Mouse (Mus musculus) heart, embryonic 13.5 days (tissue): Measurements from ENCODE around the gene Ube2o. TPM values are rescaled to one million over a fixed set of nuclear protein-coding genes. Genes with fewer than 3 reads are reported as not detected.
"Not testable (repeated sequence)": the region's sequence is repeated elsewhere in the genome, so short reads cannot be mapped to it uniquely, and the experiment has no call there.

Experiments
- ATAC-seq: fragments of 200-750 bp; cut with Nextera tagmentation; 2 replicates; pipeline ENCODE4 v1.8.0; 2017; ENCODE audit warnings: moderate TSS enrichment; ENCODE audit not compliant: insufficient number of reproducible peaks, low FRiP score, low TSS enrichment; ENCODE audit errors: extremely low read depth
- H3K27ac ChIP-seq: fragments of 300-500 bp; sonication (generic); replicated peaks from 2 replicates; pipeline ENCODE4 v1.5.1; 2015; ENCODE audit warnings: moderate library complexity, mild to moderate bottlenecking, inconsistent platforms
- H3K27me3 ChIP-seq: fragments of 300-500 bp; sonication (generic); replicated peaks from 2 replicates; pipeline ENCODE4 v1.6.1; 2015; ENCODE audit warnings: mild to moderate bottlenecking, inconsistent platforms
- H3K36me3 ChIP-seq: fragments of 300-500 bp; sonication (generic); 2 replicates; pipeline ENCODE4 v1.6.1; 2015; ENCODE audit warnings: mild to moderate bottlenecking, inconsistent platforms
- H3K4me1 ChIP-seq: fragments of 300-500 bp; sonication (generic); 2 replicates; pipeline ENCODE4 v1.6.1; 2015; ENCODE audit warnings: inconsistent platforms
- H3K4me2 ChIP-seq: fragments of 300-500 bp; sonication (generic); 2 replicates; pipeline ENCODE4 v1.6.1; 2015; ENCODE audit warnings: inconsistent platforms, mild to moderate bottlenecking, moderate library complexity
- H3K4me3 ChIP-seq: fragments of 300-500 bp; sonication (generic); 2 replicates; pipeline ENCODE4 v1.5.1; 2015; ENCODE audit warnings: moderate library complexity, mild to moderate bottlenecking, inconsistent platforms
- H3K9ac ChIP-seq: fragments of 300-500 bp; sonication (generic); 2 replicates; pipeline ENCODE4 v1.6.1; 2015; ENCODE audit warnings: inconsistent platforms, mild to moderate bottlenecking, moderate library complexity
- H3K9me3 ChIP-seq: fragments of 300-500 bp; sonication (generic); 2 replicates; pipeline ENCODE4 v1.6.1; 2016; ENCODE audit warnings: inconsistent platforms
- WGBS: fragments of 180-500 bp; shearing (Covaris S2); methylation state at CpG from one replicate; pipeline ENCODE4 v1.1.7; 2015; ENCODE audit warnings: mixed read lengths; 5-methylcytosine and 5-hydroxymethylcytosine counted together
- polyA plus RNA-seq: library from polyadenylated mRNA; unstranded; fragments of >200 nt; fragmentation: Nextera tagmentation; extraction: Ambion mirVana; gene quantifications from 2 replicates; pipeline ENCODE4 v1.2.1, GENCODE M21; 2015

The Ube2o gene
- polyA plus RNA-seq, 1 experiment from 2014 or later = 8.3 TPM

DNA sequence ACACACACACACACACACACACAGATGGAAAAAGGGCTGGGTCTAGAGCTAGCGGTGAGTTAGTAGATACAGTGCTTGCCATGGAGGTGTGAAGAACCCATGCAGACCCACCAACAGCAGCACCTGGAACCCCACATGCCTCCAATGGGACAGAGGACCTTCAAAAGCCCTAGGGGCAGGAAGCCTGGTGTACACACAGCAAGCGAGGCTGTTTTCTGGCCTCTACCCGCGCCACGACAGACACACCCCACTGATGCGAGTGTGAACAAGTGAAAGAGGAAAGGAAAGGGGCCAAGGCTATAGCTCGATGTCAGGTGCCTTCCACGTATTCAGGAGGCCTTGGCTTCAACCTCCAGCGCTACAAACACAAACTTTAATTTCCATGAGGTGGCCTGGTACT is 30.6 kb upstream of the Ube2o start:
- 93% methylated on average over 9 of the region's 9 CpGs for WGBS
- Histone ChIP-seq H3K9me3 (no peaks in the 10 kb centered on the region), H3K36me3 (peaks cover 20% of the 10 kb centered on the region), H3K9ac (no peak overlapping the region), H3K27me3 (no peaks in the 10 kb centered on the region), H3K4me2 (no peak overlapping the region), H3K27ac (no peak overlapping the region), H3K4me3 (no peak overlapping the region), H3K4me1 (peaks cover 47% of the 10 kb centered on the region)
- ATAC-seq = no peak

- H3K4me2 ChIP-seq, H3K9me3 ChIP-seq, ATAC-seq, H3K9ac ChIP-seq, H3K27ac ChIP-seq, H3K4me3 ChIP-seq, H3K27me3 ChIP-seq: not testable (repeated sequence)
- Histone ChIP-seq H3K4me1 (peaks cover 40% of the 10 kb centered on the region), H3K36me3 (peaks cover 25% of the 10 kb centered on the region)
- 91% methylated on average over 9 of the region's 9 CpGs for WGBS
Measured at GRCm38 (mm10) chr11:116611168-116611567, 29.9 kb upstream of the Ube2o start.

GRCm38 (mm10) chr11:116609965-116610630 is 28.9 kb upstream of the Ube2o start:
- no peak overlapping the region for H3K4me3 ChIP-seq
- H3K9me3 ChIP-seq = no peaks in the 10 kb centered on the region
- H3K27ac ChIP-seq = no peak overlapping the region
- peaks cover 36% of the 10 kb centered on the region for H3K36me3 ChIP-seq
- WGBS = 79% methylated on average over 15 of the region's 15 CpGs
- ATAC-seq = no peak
- H3K4me1 ChIP-seq = peaks cover 29% of the 10 kb centered on the region
- H3K4me2 ChIP-seq = no peak overlapping the region
- H3K27me3 ChIP-seq = no peaks in the 10 kb centered on the region
- H3K9ac ChIP-seq = no peak overlapping the region

- Histone ChIP-seq H3K27me3 (no peaks in the 10 kb centered on the region), H3K27ac (no peak overlapping the region), H3K4me3 (no peak overlapping the region), H3K4me2 (no peak overlapping the region), H3K36me3 (peaks cover 56% of the 10 kb centered on the region), H3K9ac (no peak overlapping the region), H3K9me3 (no peaks in the 10 kb centered on the region), H3K4me1 (peaks cover 14% of the 10 kb centered on the region; the same call in 1 of the 2 replicates)
- no peak for ATAC-seq
- WGBS = 89% methylated on average over 3 of the region's 3 CpGs
Measured at GRCm38 (mm10) chr11:116607717-116608116, 26.5 kb upstream of the Ube2o start.

DNA sequence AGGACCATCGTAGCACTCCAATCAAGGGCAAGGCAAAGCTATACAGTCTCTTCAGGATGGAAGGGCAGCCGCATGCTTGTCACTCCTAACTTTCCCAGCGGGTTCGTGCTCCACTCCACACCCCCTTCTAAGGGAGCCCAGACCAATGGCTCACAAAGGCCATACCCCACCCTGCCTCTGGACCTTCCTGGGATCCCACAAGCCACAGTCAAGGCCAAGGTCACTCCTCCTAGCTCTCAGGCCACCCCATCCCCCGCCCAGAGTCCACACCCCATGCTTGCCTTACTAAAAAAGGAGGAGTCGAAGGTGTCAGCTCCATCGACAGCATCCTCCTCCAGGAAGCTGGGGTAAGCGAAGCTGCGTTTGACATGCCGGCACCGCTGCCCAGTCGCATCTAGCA is 22.9 kb upstream of the Ube2o start:
- WGBS = 89% methylated on average over 12 of the region's 12 CpGs
- Histone ChIP-seq H3K9me3 (no peaks in the 10 kb centered on the region), H3K27me3 (no peaks in the 10 kb centered on the region), H3K4me3 (no peak overlapping the region), H3K27ac (no peak overlapping the region), H3K9ac (no peak overlapping the region), H3K4me1 (peaks cover 4% of the 10 kb centered on the region; the same call in 1 of the 2 replicates), H3K4me2 (no peak overlapping the region), H3K36me3 (peaks cover 87% of the 10 kb centered on the region)
- no peak for ATAC-seq

DNA sequence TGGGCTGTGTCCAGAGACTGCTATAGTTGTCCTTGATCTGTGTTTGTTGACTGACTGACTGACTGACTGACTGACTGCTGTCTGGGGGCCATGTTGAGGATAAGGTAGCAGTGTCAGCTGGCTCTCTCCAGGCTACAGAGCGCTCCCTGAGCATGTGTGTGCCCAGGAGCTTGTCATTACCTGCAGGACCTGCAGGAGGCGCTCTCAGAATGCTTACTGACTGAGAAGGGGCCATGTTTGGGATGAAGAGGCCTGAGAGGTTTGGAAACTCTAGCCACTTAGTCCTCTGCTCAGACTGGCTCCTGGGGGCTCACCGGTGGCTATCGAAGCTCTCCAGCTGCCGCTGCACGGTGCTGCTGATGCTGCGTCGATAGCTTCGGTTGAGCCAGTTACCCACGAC is 22.1 kb upstream of the Ube2o start:
- Histone ChIP-seq H3K9me3 (no peaks in the 10 kb centered on the region), H3K27me3 (no peaks in the 10 kb centered on the region), H3K4me3 (no peak overlapping the region), H3K4me1 (no peaks in the 10 kb centered on the region), H3K9ac (no peak overlapping the region), H3K36me3 (peaks cover 87% of the 10 kb centered on the region), H3K4me2 (no peak overlapping the region), H3K27ac (no peak overlapping the region)
- 74% methylated on average over 10 of the region's 10 CpGs for WGBS
- no peak for ATAC-seq

- no peak overlapping the region for H3K4me2 ChIP-seq
Measured at GRCm38 (mm10) chr11:116602043-116602442, 20.8 kb upstream of the Ube2o start.

DNA sequence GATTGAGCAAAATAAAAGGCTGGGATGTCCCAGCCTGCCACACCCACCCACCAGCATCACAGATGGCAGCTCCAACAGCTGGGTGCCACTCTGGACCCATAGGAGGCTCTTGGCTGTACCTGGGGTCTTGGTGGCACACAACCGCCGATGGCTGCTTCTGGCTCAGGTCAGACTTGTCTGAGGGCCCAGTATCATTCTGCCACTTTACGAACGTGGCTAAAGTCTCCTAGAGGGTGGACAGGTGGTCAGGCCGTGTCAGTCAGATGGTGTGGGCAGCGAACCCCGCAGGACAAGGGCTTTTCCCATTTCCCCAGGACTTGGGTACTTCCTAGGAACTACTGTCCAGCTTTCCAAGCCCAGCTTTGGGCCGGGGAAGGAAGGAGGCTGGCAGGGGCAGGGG is 19.9 kb upstream of the Ube2o start:
- H3K9me3 ChIP-seq = no peaks in the 10 kb centered on the region
- no peak overlapping the region for H3K9ac ChIP-seq
- 86% methylated on average over 8 of the region's 8 CpGs for WGBS
- peaks cover 94% of the 10 kb centered on the region for H3K36me3 ChIP-seq
- no peak overlapping the region for H3K4me2 ChIP-seq
- H3K4me1 ChIP-seq = no peaks in the 10 kb centered on the region
- ATAC-seq = no peak
- H3K4me3 ChIP-seq = no peak overlapping the region
- H3K27me3 ChIP-seq = 0 out of 2 replicates have a peak, but pooled peaks cover 5% of the 10 kb centered on the region
- H3K27ac ChIP-seq = no peak overlapping the region

More at GRCm38 (mm10) chr11:116602043-116602442, 20.8 kb upstream of the Ube2o start:
- Histone ChIP-seq H3K27me3 (no peaks in the 10 kb centered on the region), H3K4me1 (no peaks in the 10 kb centered on the region), H3K36me3 (peaks cover 93% of the 10 kb centered on the region), H3K9ac (no peak overlapping the region), H3K27ac (no peak overlapping the region), H3K4me3 (no peak overlapping the region), H3K9me3 (no peaks in the 10 kb centered on the region)
- no peak for ATAC-seq
- 87% methylated on average over 8 of the region's 8 CpGs for WGBS

- Histone ChIP-seq H3K27ac (no peak overlapping the region), H3K36me3 (peaks cover 74% of the 10 kb centered on the region), H3K9me3 (no peaks in the 10 kb centered on the region), H3K4me3 (no peak overlapping the region), H3K4me1 (no peaks in the 10 kb centered on the region), H3K4me2 (no peak overlapping the region), H3K27me3 (0 out of 2 replicates have a peak, but pooled peaks cover 5% of the 10 kb centered on the region), H3K9ac (no peak overlapping the region)
- WGBS = 89% methylated on average over 15 of the region's 15 CpGs
- no peak for ATAC-seq
Measured at GRCm38 (mm10) chr11:116599230-116599629, 18.0 kb upstream of the Ube2o start.

DNA sequence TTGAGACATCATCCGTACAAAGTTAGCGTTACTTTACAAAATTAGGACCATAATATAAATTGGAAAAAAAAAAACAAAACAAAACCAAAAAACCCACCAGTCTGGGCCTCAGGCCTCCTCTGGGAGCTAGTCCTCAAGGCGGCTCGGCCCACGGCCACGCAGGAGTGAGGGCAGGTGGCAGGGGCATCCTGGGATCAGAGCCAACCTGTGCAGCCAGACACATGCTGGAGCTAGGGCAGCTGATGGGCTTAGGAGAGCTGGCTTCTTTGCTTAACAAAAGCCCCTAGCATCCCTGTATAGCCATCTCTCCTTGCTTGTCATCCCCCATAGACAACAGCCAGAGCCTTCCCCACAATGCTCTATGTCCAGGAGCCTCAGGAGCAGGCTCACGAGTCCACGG is 16.9 kb upstream of the Ube2o start:
- Histone ChIP-seq H3K9me3 (no peaks in the 10 kb centered on the region), H3K36me3 (peaks cover 64% of the 10 kb centered on the region)

GRCm38 (mm10) chr11:116596766-116597165 is 15.5 kb upstream of the Ube2o start:
- Histone ChIP-seq H3K9ac (no peak overlapping the region), H3K4me3 (no peak overlapping the region), H3K9me3 (no peaks in the 10 kb centered on the region), H3K4me2 (no peak overlapping the region), H3K27me3 (0 out of 2 replicates have a peak, but pooled peaks cover 5% of the 10 kb centered on the region), H3K4me1 (peaks cover 4% of the 10 kb centered on the region; the same call in 1 of the 2 replicates), H3K36me3 (peaks cover 53% of the 10 kb centered on the region), H3K27ac (no peak overlapping the region)
- 87% methylated on average over 19 of the region's 19 CpGs for WGBS
- ATAC-seq = no peak

More for the DNA sequence above, 16.9 kb upstream of the Ube2o start:
- 92% methylated on average over 8 of the region's 8 CpGs for WGBS
- H3K4me1 ChIP-seq = no peaks in the 10 kb centered on the region
- H3K27ac ChIP-seq = no peak overlapping the region
- ATAC-seq = no peak
- H3K9ac ChIP-seq = no peak overlapping the region
- H3K27me3 ChIP-seq = 0 out of 2 replicates have a peak, but pooled peaks cover 5% of the 10 kb centered on the region
- no peak overlapping the region for H3K4me2 ChIP-seq
- H3K4me3 ChIP-seq = no peak overlapping the region

DNA sequence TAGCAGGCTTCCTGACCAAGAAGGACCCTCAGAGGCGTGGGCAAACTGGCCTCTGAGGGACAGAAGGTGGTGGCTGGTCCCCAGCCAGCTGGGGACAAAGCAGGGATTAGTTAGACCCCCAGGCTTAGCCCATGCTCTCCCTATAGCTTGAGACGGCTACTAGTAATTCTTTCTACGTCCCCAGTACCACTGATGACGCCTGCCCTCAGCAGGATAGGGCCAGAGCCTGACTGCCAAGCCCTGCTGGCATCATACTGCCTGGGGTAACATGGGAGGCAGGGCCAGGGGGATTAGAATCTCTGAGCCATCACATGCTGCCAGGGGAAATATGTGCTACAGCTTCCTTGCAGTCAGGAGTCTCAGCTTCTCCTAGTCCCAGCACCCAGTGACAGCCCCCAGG is 12.1 kb upstream of the Ube2o start:
- Histone ChIP-seq H3K27me3 (peaks cover 6% of the 10 kb centered on the region; the same call in 1 of the 2 replicates), H3K4me1 (peaks cover 13% of the 10 kb centered on the region), H3K36me3 (peaks cover 21% of the 10 kb centered on the region), H3K27ac (no peak overlapping the region), H3K9me3 (no peaks in the 10 kb centered on the region), H3K4me3 (no peak overlapping the region), H3K9ac (no peak overlapping the region), H3K4me2 (no peak overlapping the region)
- WGBS = 70% methylated on average over 4 of the region's 4 CpGs
- no peak for ATAC-seq
